Mouse (Mus musculus): Measurements from ENCODE around the gene Borcs6.

- no peak for TF ChIP-seq CTCF (IDR thresholded peaks at IDR 0.05; ENCODE audit: insufficient read depth, low read depth, low read length)
- TF ChIP-seq POLR2A (IDR thresholded peaks at IDR 0.05; ENCODE audit: insufficient read depth, low read depth, low read length): no peak
Observed at GRCm38 (mm10) chr11:69085608-69086007, 26.1 kb downstream of the Borcs6 start.

All from olfactory bulb, adult 2 months (tissue).